Mouse (Mus musculus): ENCODE results near the gene Clasp2.

GRCm38 (mm10) chr9:113797206-113797605, 55.9 kb downstream of the Clasp2 start:
- TF ChIP-seq CTCF (IDR thresholded peaks at IDR 0.05; ENCODE audit: insufficient read depth, low read depth, low read length) (no peak), POLR2A (IDR thresholded peaks at IDR 0.05; ENCODE audit: insufficient read depth, low read depth, low read length) (no peak)

Data from olfactory bulb, adult 2 months (tissue).